Mouse (Mus musculus) ovary, adult 18-20 months (tissue): Measurements from ENCODE around the gene Sec22b.
A peak's percentile ranks its signal among the peaks of the same experiment; 100 is the strongest.

Experiments
- DNase-seq: peaks from one replicate; pipeline ENCODE4 v3.0.0; 2022; ENCODE audit warnings: low spot score, mixed read lengths

The Sec22b gene

GRCm38 (mm10) chr3:97940511-97941204, 39.7 kb downstream of the Sec22b start:
- no peak for DNase-seq

- DNase-seq: no peak
Measured at GRCm38 (mm10) chr3:97941440-97942259, 40.7 kb downstream of the Sec22b start.

GRCm38 (mm10) chr3:97942260-97942950, 41.4 kb downstream of the Sec22b start:
- DNase-seq: no peak

- no peak for DNase-seq
Measured at GRCm38 (mm10) chr3:97944462-97944861, 43.5 kb downstream of the Sec22b start.

GRCm38 (mm10) chr3:97946439-97946838, 45.4 kb downstream of the Sec22b start:
- no peak for DNase-seq

- DNase-seq: no peak
Measured at GRCm38 (mm10) chr3:97948518-97948917, 47.5 kb downstream of the Sec22b start.

GRCm38 (mm10) chr3:97949946-97950345, 49.0 kb downstream of the Sec22b start:
- no peak for DNase-seq

- DNase-seq: no peak
Measured at GRCm38 (mm10) chr3:97951134-97951533, 50.1 kb downstream of the Sec22b start.

- DNase-seq: no peak
Measured at GRCm38 (mm10) chr3:97953196-97953595, 52.2 kb downstream of the Sec22b start.

GRCm38 (mm10) chr3:97956322-97956721, 55.3 kb downstream of the Sec22b start:
- DNase-seq: no peak

- no peak for DNase-seq
Measured at GRCm38 (mm10) chr3:97956926-97957325, 55.9 kb downstream of the Sec22b start.

GRCm38 (mm10) chr3:97960783-97961594, 60.0 kb downstream of the Sec22b start:
- DNase-seq: no peak

GRCm38 (mm10) chr3:97961962-97962361, 61.0 kb downstream of the Sec22b start:
- no peak for DNase-seq

GRCm38 (mm10) chr3:97964878-97965353, 63.9 kb downstream of the Sec22b start:
- DNase-seq: peak; percentile 34

- DNase-seq: no peak
Measured at GRCm38 (mm10) chr3:97967627-97968026, 66.6 kb downstream of the Sec22b start.

- DNase-seq: no peak
Measured at GRCm38 (mm10) chr3:97968191-97968590, 67.2 kb downstream of the Sec22b start.

- no peak for DNase-seq
Measured at GRCm38 (mm10) chr3:97969019-97969418, 68.0 kb downstream of the Sec22b start.

GRCm38 (mm10) chr3:97971117-97971516, 70.1 kb downstream of the Sec22b start:
- DNase-seq: no peak

- no peak for DNase-seq
Measured at GRCm38 (mm10) chr3:97972200-97972599, 71.2 kb downstream of the Sec22b start.

- DNase-seq: no peak
Measured at GRCm38 (mm10) chr3:97972707-97973106, 71.7 kb downstream of the Sec22b start.
